Mouse (Mus musculus) hindbrain, embryonic 11.5 days (tissue): ENCODE measurements at regions not wholly inside any gene's neighbourhood (a gene's known extent, or its start where the extent isn't known, plus 50 kb on each side); places are given as distances from the start of the nearest gene placed in this dataset.

ENCODE experiments used
- ATAC-seq: fragments of 200-750 bp; cut with Nextera tagmentation; 2 replicates; pipeline ENCODE4 v1.8.0; 2017; ENCODE audit warnings: mild to moderate bottlenecking, moderate TSS enrichment, moderate library complexity; ENCODE audit not compliant: low FRiP score
- DNase-seq: peaks from one replicate; pipeline ENCODE4 v3.0.0-alpha.2; 2015; ENCODE audit warnings: low spot score
- H3K27ac ChIP-seq: fragments of 300-500 bp; sonication (generic); 2 replicates; pipeline ENCODE4 v1.5.1; 2014; ENCODE audit warnings: mild to moderate bottlenecking, low read depth, low read length
- H3K27me3 ChIP-seq: fragments of 300-500 bp; sonication (generic); 2 replicates; pipeline ENCODE4 v1.6.1; 2014; ENCODE audit warnings: mild to moderate bottlenecking, low read length, moderate library complexity, mixed read lengths; ENCODE audit not compliant: control insufficient read depth, insufficient read depth
- H3K36me3 ChIP-seq: fragments of 300-500 bp; sonication (generic); 2 replicates; pipeline ENCODE4 v1.6.1; 2014; ENCODE audit warnings: mild to moderate bottlenecking, low read length, moderate library complexity, mixed read lengths; ENCODE audit not compliant: control insufficient read depth, insufficient read depth
- H3K4me1 ChIP-seq: fragments of 300-500 bp; sonication (generic); replicated peaks from 2 replicates; pipeline ENCODE4 v1.6.1; 2014; ENCODE audit warnings: low read length, mixed read lengths; ENCODE audit not compliant: control insufficient read depth, insufficient read depth
- H3K4me2 ChIP-seq: fragments of 300-500 bp; sonication (generic); replicated peaks from 2 replicates; pipeline ENCODE4 v1.6.1; 2014; ENCODE audit warnings: mild to moderate bottlenecking, low read depth, low read length
- H3K4me3 ChIP-seq: fragments of 300-500 bp; sonication (generic); 2 replicates; pipeline ENCODE4 v1.5.1; 2014; ENCODE audit warnings: low read depth, low read length
- H3K9ac ChIP-seq: fragments of 300-500 bp; sonication (generic); 2 replicates; pipeline ENCODE4 v1.6.1; 2014; ENCODE audit warnings: low read depth, low read length
- H3K9me3 ChIP-seq: fragments of 300-500 bp; sonication (generic); 2 replicates; pipeline ENCODE4 v1.6.1; 2016; ENCODE audit warnings: low read length; ENCODE audit not compliant: control insufficient read depth
- WGBS: fragments of 180-500 bp; shearing (Covaris S2); extraction: QIAGEN DNeasy Blood & Tissue Kit; methylation state at CpG from one replicate; pipeline ENCODE4 v1.1.7; 2014; 5-methylcytosine and 5-hydroxymethylcytosine counted together

DNA sequence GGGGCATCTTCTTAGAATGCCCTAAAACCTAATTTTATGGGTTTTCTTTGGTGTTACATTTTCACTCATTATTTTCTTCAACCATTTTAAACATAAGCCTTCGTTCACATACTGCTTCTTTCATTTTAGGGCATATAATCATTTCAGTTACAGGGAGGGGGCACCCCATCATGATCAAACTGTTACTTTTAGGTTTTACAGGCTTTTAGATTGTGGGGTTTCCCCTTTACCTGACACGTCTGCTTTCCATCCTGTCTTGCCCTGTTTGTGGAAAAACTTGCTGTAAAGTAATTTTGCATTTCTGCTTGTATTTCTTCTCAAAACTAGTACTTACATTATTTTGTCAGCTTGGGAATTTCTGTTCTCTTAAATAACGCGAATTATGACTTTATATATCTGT is 310.9 kb upstream of the Ptger4 start:
- H3K27me3 ChIP-seq = no peaks in the 10 kb centered on the region
- no peaks in the 10 kb centered on the region for H3K4me1 ChIP-seq
- no peak overlapping the region for H3K4me2 ChIP-seq
- no peaks in the 10 kb centered on the region for H3K9me3 ChIP-seq
- H3K4me3 ChIP-seq = no peak overlapping the region
- no peak overlapping the region for H3K27ac ChIP-seq
- no peaks in the 10 kb centered on the region for H3K36me3 ChIP-seq
- ATAC-seq (no peak), DNase-seq (no peak)
- WGBS = 91% methylated on average over 4 of the region's 4 CpGs
- H3K9ac ChIP-seq = no peak overlapping the region

GRCm38 (mm10) chr15:5555381-5556066 is 311.5 kb upstream of the Ptger4 start:
- ATAC-seq (no peak), DNase-seq (no peak)
- no peak overlapping the region for H3K4me3 ChIP-seq
- no peak overlapping the region for H3K4me2 ChIP-seq
- H3K9ac ChIP-seq = no peak overlapping the region
- no peaks in the 10 kb centered on the region for H3K27me3 ChIP-seq
- H3K36me3 ChIP-seq = no peaks in the 10 kb centered on the region
- H3K4me1 ChIP-seq = no peaks in the 10 kb centered on the region
- 90% methylated on average over 7 of the region's 7 CpGs for WGBS
- no peaks in the 10 kb centered on the region for H3K9me3 ChIP-seq
- no peak overlapping the region for H3K27ac ChIP-seq

GRCm38 (mm10) chr15:5561783-5562182 is 317.8 kb upstream of the Ptger4 start:
- Histone ChIP-seq H3K4me3 (no peak overlapping the region), H3K36me3 (no peaks in the 10 kb centered on the region), H3K9ac (no peak overlapping the region), H3K4me1 (no peaks in the 10 kb centered on the region), H3K27ac (no peak overlapping the region), H3K27me3 (no peaks in the 10 kb centered on the region), H3K4me2 (no peak overlapping the region), H3K9me3 (no peaks in the 10 kb centered on the region)
- no peak for ATAC-seq
- DNase-seq = no peak
- WGBS = 88% methylated on average over 4 of the region's 4 CpGs

GRCm38 (mm10) chr15:5574366-5574765 is 330.4 kb upstream of the Ptger4 start:
- Histone ChIP-seq H3K27me3 (no peaks in the 10 kb centered on the region), H3K4me2 (no peak overlapping the region), H3K4me3 (no peak overlapping the region), H3K36me3 (no peaks in the 10 kb centered on the region), H3K4me1 (no peaks in the 10 kb centered on the region), H3K9ac (no peak overlapping the region), H3K9me3 (no peaks in the 10 kb centered on the region), H3K27ac (no peak overlapping the region)
- DNase-seq = no peak
- ATAC-seq = no peak

DNA sequence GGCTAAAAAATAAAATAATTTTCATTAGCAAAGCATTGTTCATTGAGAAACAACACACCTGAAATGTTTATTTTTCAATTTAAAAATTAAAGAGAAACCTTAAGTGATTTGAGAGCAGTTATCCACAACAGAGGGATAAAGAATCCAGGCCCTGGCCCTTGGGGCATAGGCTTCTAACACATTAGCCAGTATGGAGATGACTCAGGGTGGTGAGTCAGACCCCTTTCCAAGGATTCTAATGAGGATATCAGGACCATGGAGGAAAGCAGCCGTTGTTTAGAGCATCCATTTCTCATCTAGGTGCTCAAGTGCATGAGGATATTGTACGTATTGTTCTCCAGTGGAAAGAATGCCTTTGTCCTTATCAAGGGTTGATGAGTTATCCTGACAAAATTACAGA is 335.6 kb upstream of the Ptger4 start:
- WGBS = 94% methylated on average over 2 of the region's 2 CpGs
- H3K4me2 ChIP-seq = no peak overlapping the region
- H3K9me3 ChIP-seq = no peaks in the 10 kb centered on the region
- no peaks in the 10 kb centered on the region for H3K4me1 ChIP-seq
- no peak for ATAC-seq
- no peak overlapping the region for H3K9ac ChIP-seq
- H3K27me3 ChIP-seq = no peaks in the 10 kb centered on the region
- DNase-seq = no peak
- H3K27ac ChIP-seq = no peak overlapping the region
- H3K36me3 ChIP-seq = no peaks in the 10 kb centered on the region
- H3K4me3 ChIP-seq = no peak overlapping the region

DNA sequence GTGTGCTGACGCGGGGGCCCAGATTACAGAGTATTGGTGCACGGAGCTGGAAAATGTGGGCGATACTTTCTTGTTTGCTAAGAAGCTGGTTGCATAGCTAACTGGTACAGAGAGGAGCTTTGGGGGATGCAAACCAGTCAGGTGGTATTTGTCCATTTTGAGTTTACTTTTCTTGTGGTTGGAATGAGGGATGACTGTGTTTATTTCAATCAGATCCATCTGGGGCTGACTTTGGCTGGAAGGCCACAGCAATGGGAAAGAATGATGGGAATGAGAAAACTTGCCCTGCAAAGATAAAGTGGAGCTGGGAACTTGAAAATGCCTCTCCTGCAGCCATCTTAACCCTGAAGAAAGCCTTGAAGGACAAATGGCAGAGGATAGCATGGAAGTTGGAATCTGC is 336.4 kb upstream of the Ptger4 start:
- Histone ChIP-seq H3K4me1 (no peaks in the 10 kb centered on the region), H3K4me3 (no peak overlapping the region), H3K4me2 (no peak overlapping the region), H3K27me3 (no peaks in the 10 kb centered on the region), H3K9me3 (no peaks in the 10 kb centered on the region), H3K36me3 (no peaks in the 10 kb centered on the region), H3K27ac (no peak overlapping the region), H3K9ac (no peak overlapping the region)
- 97% methylated on average over 4 of the region's 4 CpGs for WGBS
- ATAC-seq = no peak
- DNase-seq = no peak

DNA sequence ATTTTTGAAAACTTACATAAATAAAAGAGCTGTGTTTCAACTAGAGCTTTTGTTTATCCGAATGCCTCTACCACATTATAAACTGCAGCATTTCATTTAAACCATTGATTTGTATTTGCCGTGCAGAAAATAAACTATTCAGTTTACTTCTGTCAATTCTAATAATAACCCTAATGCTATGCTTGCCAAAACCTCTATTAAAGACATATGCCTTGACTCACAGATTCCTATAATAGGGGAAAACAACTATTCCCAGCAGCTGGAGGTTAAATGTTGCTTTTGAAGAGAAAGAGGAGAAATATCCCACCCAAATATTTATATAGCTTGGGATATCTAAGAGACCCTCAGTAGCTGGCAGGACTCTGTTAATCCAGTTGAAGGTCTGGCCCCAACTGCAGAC is 340.4 kb upstream of the Ptger4 start:
- H3K4me3 ChIP-seq = no peak overlapping the region
- whole genome bisulfite sequencing = 92% methylated on average over 2 of the region's 2 CpGs
- no peak overlapping the region for H3K4me2 ChIP-seq
- H3K36me3 ChIP-seq = no peaks in the 10 kb centered on the region
- no peaks in the 10 kb centered on the region for H3K27me3 ChIP-seq
- DNase-seq (no peak), ATAC-seq (no peak)
- no peaks in the 10 kb centered on the region for H3K9me3 ChIP-seq
- no peak overlapping the region for H3K9ac ChIP-seq
- H3K4me1 ChIP-seq = no peaks in the 10 kb centered on the region
- H3K27ac ChIP-seq = no peak overlapping the region

DNA sequence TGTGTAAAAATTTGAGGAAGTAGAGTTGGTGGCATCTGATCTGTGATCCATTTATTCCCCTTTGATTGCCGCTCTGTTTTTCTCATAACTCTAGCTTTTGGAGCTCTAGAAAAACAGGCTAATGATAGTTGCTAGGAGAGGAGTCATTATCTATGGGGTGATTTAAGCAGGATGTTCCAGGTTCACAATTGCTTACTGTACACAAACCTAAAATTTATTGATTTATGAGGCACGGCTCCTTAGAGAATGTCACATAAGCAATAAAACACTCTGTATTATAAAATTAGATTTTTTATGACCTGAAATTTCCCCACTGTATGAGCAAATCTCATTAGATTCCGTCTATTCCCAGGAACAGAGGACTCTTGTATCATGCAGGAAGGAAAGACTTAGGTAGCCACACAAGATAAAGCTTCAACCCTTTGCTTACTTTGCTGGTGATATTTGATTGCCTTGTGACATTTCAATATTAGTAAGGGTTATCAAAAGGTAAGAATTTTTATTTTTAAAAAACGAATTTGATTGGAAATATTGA is 360.8 kb upstream of the Ptger4 start:
- ATAC-seq (no peak), DNase-seq (no peak)
- H3K36me3 ChIP-seq = no peaks in the 10 kb centered on the region
- H3K27me3 ChIP-seq = no peaks in the 10 kb centered on the region
- H3K4me3 ChIP-seq = no peak overlapping the region
- no peak overlapping the region for H3K9ac ChIP-seq
- H3K4me1 ChIP-seq = no peaks in the 10 kb centered on the region
- no peak overlapping the region for H3K27ac ChIP-seq
- 74% methylated on average over 4 of the region's 4 CpGs for WGBS
- H3K9me3 ChIP-seq = no peaks in the 10 kb centered on the region
- no peak overlapping the region for H3K4me2 ChIP-seq

- WGBS = 92% methylated on average over 2 of the region's 2 CpGs
- Histone ChIP-seq H3K27me3 (no peaks in the 10 kb centered on the region), H3K4me1 (no peaks in the 10 kb centered on the region), H3K9ac (no peak overlapping the region), H3K36me3 (no peaks in the 10 kb centered on the region), H3K9me3 (no peaks in the 10 kb centered on the region), H3K4me3 (no peak overlapping the region), H3K27ac (no peak overlapping the region), H3K4me2 (no peak overlapping the region)
- no peak for DNase-seq
- no peak for ATAC-seq
Observed at GRCm38 (mm10) chr15:5607533-5607932, 363.5 kb upstream of the Ptger4 start.
